Mouse (Mus musculus) hindbrain, embryonic 12.5 days (tissue): ENCODE measurements at regions not wholly inside any gene's neighbourhood (a gene's known extent, or its start where the extent isn't known, plus 50 kb on each side); places are given as distances from the start of the nearest gene placed in this dataset.

Experiments used
- ATAC-seq: fragments of 200-750 bp; cut with Nextera tagmentation; 2 replicates; pipeline ENCODE4 v1.8.0; 2017; ENCODE audit warnings: moderate TSS enrichment; ENCODE audit not compliant: low FRiP score
- H3K27ac ChIP-seq: fragments of 300-500 bp; sonication (generic); 2 replicates; pipeline ENCODE4 v1.5.1; 2016; ENCODE audit warnings: mild to moderate bottlenecking
- H3K27me3 ChIP-seq: fragments of 300-500 bp; sonication (generic); 2 replicates; pipeline ENCODE4 v1.6.1; 2016; ENCODE audit warnings: mild to moderate bottlenecking
- H3K36me3 ChIP-seq: fragments of 300-500 bp; sonication (generic); 2 replicates; pipeline ENCODE4 v1.6.1; 2016; ENCODE audit warnings: mild to moderate bottlenecking
- H3K4me1 ChIP-seq: fragments of 300-500 bp; sonication (generic); 2 replicates; pipeline ENCODE4 v1.6.1; 2016
- H3K4me2 ChIP-seq: fragments of 300-500 bp; sonication (generic); replicated peaks from 2 replicates; pipeline ENCODE4 v1.6.1; 2016; ENCODE audit warnings: mild to moderate bottlenecking
- H3K4me3 ChIP-seq: fragments of 300-500 bp; sonication (generic); 2 replicates; pipeline ENCODE4 v1.5.1; 2016; ENCODE audit warnings: mild to moderate bottlenecking
- H3K9ac ChIP-seq: fragments of 300-500 bp; sonication (generic); 2 replicates; pipeline ENCODE4 v1.6.1; 2016; ENCODE audit warnings: mild to moderate bottlenecking, moderate library complexity
- H3K9me3 ChIP-seq: fragments of 300-500 bp; sonication (generic); replicated peaks from 2 replicates; pipeline ENCODE4 v1.6.1; 2016; ENCODE audit warnings: mild to moderate bottlenecking
- WGBS: fragments of 180-500 bp; shearing (Covaris S2); methylation state at CpG from one replicate; pipeline ENCODE4 v1.1.7; 2016; 5-methylcytosine and 5-hydroxymethylcytosine counted together

GRCm38 (mm10) chr13:39255338-39255737 is 294.7 kb upstream of the Slc35b3 start:
- Histone ChIP-seq H3K27me3 (no peaks in the 10 kb centered on the region), H3K9me3 (no peaks in the 10 kb centered on the region), H3K9ac (no peak overlapping the region), H3K4me1 (no peaks in the 10 kb centered on the region), H3K4me3 (no peak overlapping the region), H3K36me3 (no peaks in the 10 kb centered on the region), H3K4me2 (no peak overlapping the region), H3K27ac (no peak overlapping the region)
- WGBS: 78% methylated on average over 3 of the region's 3 CpGs
- no peak for ATAC-seq

GRCm38 (mm10) chr13:39252591-39252990 is 291.9 kb upstream of the Slc35b3 start:
- WGBS: 89% methylated on average over 3 of the region's 3 CpGs
- Histone ChIP-seq H3K27me3 (no peaks in the 10 kb centered on the region), H3K4me1 (no peaks in the 10 kb centered on the region), H3K27ac (no peak overlapping the region), H3K4me2 (no peak overlapping the region), H3K9ac (no peak overlapping the region), H3K9me3 (no peaks in the 10 kb centered on the region), H3K36me3 (no peaks in the 10 kb centered on the region), H3K4me3 (no peak overlapping the region)
- ATAC-seq: no peak

GRCm38 (mm10) chr13:39250096-39250495 is 289.4 kb upstream of the Slc35b3 start:
- ATAC-seq: no peak
- no peak overlapping the region for H3K9ac ChIP-seq
- H3K4me3 ChIP-seq: no peak overlapping the region
- no peak overlapping the region for H3K4me2 ChIP-seq
- no peaks in the 10 kb centered on the region for H3K27me3 ChIP-seq
- no peaks in the 10 kb centered on the region for H3K36me3 ChIP-seq
- H3K9me3 ChIP-seq: no peaks in the 10 kb centered on the region
- no peaks in the 10 kb centered on the region for H3K4me1 ChIP-seq
- H3K27ac ChIP-seq: no peak overlapping the region
- 83% methylated on average over 4 of the region's 4 CpGs for WGBS

- Histone ChIP-seq H3K36me3 (no peaks in the 10 kb centered on the region), H3K9ac (no peak overlapping the region), H3K4me1 (no peaks in the 10 kb centered on the region), H3K4me2 (no peak overlapping the region), H3K4me3 (no peak overlapping the region), H3K27ac (no peak overlapping the region), H3K9me3 (no peaks in the 10 kb centered on the region), H3K27me3 (no peaks in the 10 kb centered on the region)
- WGBS: 80% methylated on average over 4 of the region's 4 CpGs
- ATAC-seq: no peak
Observed at GRCm38 (mm10) chr13:39226829-39227228, 266.2 kb upstream of the Slc35b3 start.

GRCm38 (mm10) chr13:39225651-39226050 is 265.0 kb upstream of the Slc35b3 start:
- Histone ChIP-seq H3K9ac (no peak overlapping the region), H3K36me3 (no peaks in the 10 kb centered on the region), H3K4me2 (no peak overlapping the region), H3K4me3 (no peak overlapping the region), H3K27ac (no peak overlapping the region), H3K4me1 (no peaks in the 10 kb centered on the region), H3K9me3 (no peaks in the 10 kb centered on the region), H3K27me3 (no peaks in the 10 kb centered on the region)
- 86% methylated on average over 6 of the region's 6 CpGs for WGBS
- ATAC-seq: no peak

GRCm38 (mm10) chr13:39211076-39211475 is 250.4 kb upstream of the Slc35b3 start:
- 82% methylated on average over 8 of the region's 8 CpGs for WGBS
- H3K9me3 ChIP-seq: no peaks in the 10 kb centered on the region
- H3K4me1 ChIP-seq: no peaks in the 10 kb centered on the region
- H3K36me3 ChIP-seq: no peaks in the 10 kb centered on the region
- no peak for ATAC-seq
- no peak overlapping the region for H3K4me2 ChIP-seq
- H3K9ac ChIP-seq: no peak overlapping the region
- no peaks in the 10 kb centered on the region for H3K27me3 ChIP-seq
- H3K4me3 ChIP-seq: no peak overlapping the region
- H3K27ac ChIP-seq: no peak overlapping the region

GRCm38 (mm10) chr13:39183715-39184179 is 223.1 kb upstream of the Slc35b3 start:
- H3K4me3 ChIP-seq: no peak overlapping the region
- no peaks in the 10 kb centered on the region for H3K27me3 ChIP-seq
- no peak overlapping the region for H3K27ac ChIP-seq
- no peak for ATAC-seq
- H3K4me2 ChIP-seq: no peak overlapping the region
- no peaks in the 10 kb centered on the region for H3K9me3 ChIP-seq
- 44% methylated on average over 2 of the region's 2 CpGs for WGBS
- H3K9ac ChIP-seq: no peak overlapping the region
- H3K36me3 ChIP-seq: no peaks in the 10 kb centered on the region
- H3K4me1 ChIP-seq: no peaks in the 10 kb centered on the region

GRCm38 (mm10) chr13:39161980-39162379 is 201.3 kb upstream of the Slc35b3 start:
- Histone ChIP-seq H3K4me1 (no peaks in the 10 kb centered on the region), H3K9me3 (no peaks in the 10 kb centered on the region), H3K9ac (no peak overlapping the region), H3K4me2 (no peak overlapping the region), H3K27ac (no peak overlapping the region), H3K36me3 (no peaks in the 10 kb centered on the region), H3K4me3 (no peak overlapping the region), H3K27me3 (no peaks in the 10 kb centered on the region)
- 53% methylated on average over 2 of the region's 2 CpGs for WGBS
- ATAC-seq: peak; percentile 54; the same call in 1 of the 2 replicates

- Histone ChIP-seq H3K4me3 (no peak overlapping the region), H3K36me3 (no peaks in the 10 kb centered on the region), H3K9ac (no peak overlapping the region), H3K27ac (no peak overlapping the region), H3K4me2 (no peak overlapping the region), H3K9me3 (no peaks in the 10 kb centered on the region), H3K27me3 (no peaks in the 10 kb centered on the region), H3K4me1 (no peaks in the 10 kb centered on the region)
- ATAC-seq: no peak
- WGBS: 86% methylated on average over 1 of the region's 1 CpGs
Observed at GRCm38 (mm10) chr13:39127942-39128341, 167.3 kb upstream of the Slc35b3 start.

GRCm38 (mm10) chr13:39092058-39092457 is 131.4 kb upstream of the Slc35b3 start:
- ATAC-seq: no peak
- H3K36me3 ChIP-seq: no peaks in the 10 kb centered on the region
- no peaks in the 10 kb centered on the region for H3K4me1 ChIP-seq
- WGBS: 96% methylated on average over 2 of the region's 2 CpGs
- no peaks in the 10 kb centered on the region for H3K27me3 ChIP-seq
- H3K4me2 ChIP-seq: no peak overlapping the region
- no peak overlapping the region for H3K27ac ChIP-seq
- no peak overlapping the region for H3K4me3 ChIP-seq
- no peak overlapping the region for H3K9ac ChIP-seq
- no peaks in the 10 kb centered on the region for H3K9me3 ChIP-seq

- H3K4me2 ChIP-seq: no peak overlapping the region
- H3K36me3 ChIP-seq: no peaks in the 10 kb centered on the region
- peak; percentile 86 for ATAC-seq
- no peak overlapping the region for H3K9ac ChIP-seq
- WGBS: 50% methylated on average over 5 of the region's 5 CpGs
- H3K27ac ChIP-seq: no peak overlapping the region
- no peaks in the 10 kb centered on the region for H3K4me1 ChIP-seq
- H3K27me3 ChIP-seq: no peaks in the 10 kb centered on the region
- H3K9me3 ChIP-seq: no peaks in the 10 kb centered on the region
- no peak overlapping the region for H3K4me3 ChIP-seq
Observed at GRCm38 (mm10) chr13:39084544-39084943, 123.9 kb upstream of the Slc35b3 start.

- H3K9me3 ChIP-seq: no peaks in the 10 kb centered on the region
- no peak overlapping the region for H3K9ac ChIP-seq
- no peaks in the 10 kb centered on the region for H3K36me3 ChIP-seq
- H3K4me1 ChIP-seq: no peaks in the 10 kb centered on the region
- no peak overlapping the region for H3K27ac ChIP-seq
- H3K4me2 ChIP-seq: no peak overlapping the region
- no peaks in the 10 kb centered on the region for H3K27me3 ChIP-seq
- H3K4me3 ChIP-seq: no peak overlapping the region
- 85% methylated on average over 2 of the region's 2 CpGs for WGBS
- ATAC-seq: no peak
Observed at GRCm38 (mm10) chr13:39074211-39074610, 113.5 kb upstream of the Slc35b3 start.

GRCm38 (mm10) chr13:39032263-39032662 is 71.6 kb upstream of the Slc35b3 start:
- Histone ChIP-seq H3K4me3 (no peak overlapping the region), H3K9me3 (no peaks in the 10 kb centered on the region), H3K27me3 (no peaks in the 10 kb centered on the region), H3K4me2 (no peak overlapping the region), H3K27ac (no peak overlapping the region), H3K4me1 (no peaks in the 10 kb centered on the region), H3K9ac (no peak overlapping the region), H3K36me3 (no peaks in the 10 kb centered on the region)
- no peak for ATAC-seq
- 55% methylated on average over 3 of the region's 3 CpGs for WGBS
